ENCODE assay signal across 23 mouse cellular contexts in the genomic region with DNA sequence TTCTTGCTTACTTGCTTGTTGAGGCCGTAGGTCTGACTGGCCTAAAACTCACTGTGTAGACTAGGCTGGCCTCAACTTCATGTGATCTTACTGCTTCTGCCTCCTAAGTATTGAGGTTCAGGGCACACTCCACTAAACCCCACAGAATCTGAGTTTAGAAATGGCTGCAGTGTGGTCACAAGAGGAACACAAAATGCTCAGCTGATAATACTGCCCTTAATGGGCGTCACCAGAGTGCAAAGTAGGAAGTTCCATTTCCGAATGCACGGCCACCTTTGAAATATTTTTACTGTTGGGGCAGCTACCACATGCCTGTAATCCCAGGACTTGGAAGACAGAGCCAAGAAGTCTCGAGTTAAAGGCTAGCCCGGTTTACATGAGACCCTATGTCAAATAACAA.
DNase-seq lines count a peak whose midpoint lies in the region; ATAC-seq and TF ChIP-seq lines count a peak whose summit lies in the region.
"Had no signal": no experiment of that assay in that cellular context is flagged by ENCODE, and none has a peak within 500 bp of the region (broad histone marks: within the 10 kb centered on the region; RNA-seq: fewer than 3 reads in every experiment).

No protein-coding gene starts in this region.

- TF ChIP-seq POLR2A in MEL (IDR thresholded peaks at IDR 0.05; ENCODE audit: control insufficient read depth in 1 of 2, insufficient read depth in 1 of 2, low read depth in 1 of 2, low read length in 2 of 2, poor library complexity in 1 of 2) = no peak

- 78% methylated on average over 6 of the region's 6 CpGs for WGBS in heart, embryonic 13.5 days
- 52% methylated on average over 6 of the region's 6 CpGs for WGBS in liver, embryonic 16.5 days (ENCODE audit: insufficient replicate concordance)

- TF ChIP-seq RAD21 in MEL (IDR thresholded peaks at IDR 0.05; ENCODE audit: low read depth, low read length) = no peak

- H3K4me2 ChIP-seq in heart, embryonic 13.5 days = no peak overlapping the region
- no peak overlapping the region for H3K4me2 ChIP-seq in liver, embryonic 16.5 days (ENCODE audit: low read depth, low read length)
- H3K4me2 ChIP-seq: heart, embryonic 15.5 days; kidney, embryonic 15.5 days; midbrain, embryonic 13.5 days; neural tube, embryonic 12.5 days had no signal

- DNase-seq in heart, adult 9 months (ENCODE audit: low spot score in 2 of 2) = no peak
- DNase-seq in MEL (ENCODE audit: low read depth, low spot score) = peak; percentile 51
- DNase-seq in thymus, postnatal 4 days = no peak
- DNase-seq in left cerebral cortex, postnatal 10 days (ENCODE audit: extremely low spot score in 1 of 2, low spot score in 2 of 2) = no peak
- DNase-seq in testis, postnatal 10 days (ENCODE audit: low spot score) = no peak
- DNase-seq: adrenal gland, postnatal 25 days; cerebellum, adult 11 months; cerebellum, adult 9-11 months; forebrain, postnatal 0 days; kidney, postnatal 36 days; layer of hippocampus, postnatal 36 days; right cerebral cortex, postnatal 25 days; thymus, adult 18-20 months; thymus, postnatal 36 days had no signal

- H3K4me3 ChIP-seq in heart, embryonic 13.5 days = no peak overlapping the region
- no peak overlapping the region for H3K4me3 ChIP-seq in MEL (ENCODE audit: control insufficient read depth in 1 of 2, insufficient read depth in 1 of 2, low read depth in 2 of 2, low read length in 2 of 2)
- H3K4me3 ChIP-seq in liver, embryonic 16.5 days (ENCODE audit: low read depth, low read length) = no peak overlapping the region
- H3K4me3 ChIP-seq: heart, embryonic 15.5 days; kidney, embryonic 15.5 days; midbrain, embryonic 13.5 days; neural tube, embryonic 12.5 days had no signal

- H3K9ac ChIP-seq in heart, embryonic 13.5 days = no peak overlapping the region
- H3K9ac ChIP-seq in MEL (ENCODE audit: control insufficient read depth, low read depth, low read length, poor library complexity, severe bottlenecking) = no peak overlapping the region
- H3K9ac ChIP-seq in liver, embryonic 16.5 days (ENCODE audit: low read depth, low read length) = no peak overlapping the region
- H3K9ac ChIP-seq: forebrain, postnatal 0 days; heart, embryonic 15.5 days; kidney, embryonic 15.5 days; midbrain, embryonic 13.5 days; neural tube, embryonic 12.5 days had no signal

- no peak for TF ChIP-seq CTCF in MEL (IDR thresholded peaks at IDR 0.05 in 2 of 3, conservative IDR thresholded peaks at IDR 0.05 in 1 of 3; ENCODE audit: control insufficient read depth in 1 of 3, insufficient read depth in 1 of 3, low read depth in 2 of 3, low read length in 3 of 3, poor library complexity in 1 of 3, severe bottlenecking in 1 of 3)

- ATAC-seq in heart, embryonic 13.5 days (ENCODE audit: extremely low read depth, insufficient number of reproducible peaks, low FRiP score, low TSS enrichment) = no peak
- ATAC-seq in granulocyte monocyte progenitor cell, adult 5-6 weeks (replicated peaks; ENCODE audit: poor library complexity, severe bottlenecking) = peak; percentile 15
- ATAC-seq in liver, embryonic 16.5 days (ENCODE audit: low read depth) = no peak
- ATAC-seq: CD4-positive, CD25-positive, alpha-beta regulatory T cell, adult 4 months; forebrain, postnatal 0 days; intestine, postnatal 0 days; midbrain, embryonic 13.5 days had no signal

- H3K9me3 ChIP-seq in heart, embryonic 13.5 days = no peaks in the 10 kb centered on the region
- no peaks in the 10 kb centered on the region for H3K9me3 ChIP-seq in MEL (replicated peaks; ENCODE audit: insufficient read depth, low read length)
- no peaks in the 10 kb centered on the region for H3K9me3 ChIP-seq in liver, embryonic 16.5 days (replicated peaks; ENCODE audit: control insufficient read depth, low read length)
- H3K9me3 ChIP-seq: heart, embryonic 15.5 days; kidney, embryonic 15.5 days; midbrain, embryonic 13.5 days; neural tube, embryonic 12.5 days had no signal

- no peak for TF ChIP-seq EP300 in MEL (IDR thresholded peaks at IDR 0.05; ENCODE audit: low read depth in 1 of 2, low read length in 2 of 2)

- no peaks in the 10 kb centered on the region for H3K36me3 ChIP-seq in heart, embryonic 13.5 days
- H3K36me3 ChIP-seq in MEL (ENCODE audit: control insufficient read depth in 1 of 2, insufficient read depth in 2 of 2, low read length in 2 of 2) = peaks cover 0 to 59% of the 10 kb centered on the region in 2 experiments; a peak in 2 of 4 replicates
- H3K36me3 ChIP-seq in liver, embryonic 16.5 days (ENCODE audit: control insufficient read depth, insufficient read depth) = no peaks in the 10 kb centered on the region
- H3K36me3 ChIP-seq: heart, embryonic 15.5 days; kidney, embryonic 15.5 days; midbrain, embryonic 13.5 days; neural tube, embryonic 12.5 days had no signal

- peaks cover 5% of the 10 kb centered on the region for H3K79me2 ChIP-seq in MEL (ENCODE audit: control insufficient read depth, insufficient read depth, low read length, poor library complexity)

- H3K4me1 ChIP-seq in heart, embryonic 13.5 days = peaks cover 66% of the 10 kb centered on the region
- peaks cover 28 to 54% of the 10 kb centered on the region in 2 experiments for H3K4me1 ChIP-seq in MEL (ENCODE audit: control insufficient read depth in 1 of 2, insufficient read depth in 2 of 2, low read length in 2 of 2)
- peaks cover 56% of the 10 kb centered on the region for H3K4me1 ChIP-seq in liver, embryonic 16.5 days (ENCODE audit: control insufficient read depth, low read depth, low read length)
- H3K4me1 ChIP-seq: midbrain, embryonic 13.5 days had no signal

- H3K27me3 ChIP-seq in heart, embryonic 13.5 days (replicated peaks) = peaks cover 29% of the 10 kb centered on the region; the same call in 1 of the 2 replicates
- no peaks in the 10 kb centered on the region for H3K27me3 ChIP-seq in MEL (ENCODE audit: control insufficient read depth in 1 of 2, insufficient read depth in 2 of 2, low read length in 2 of 2)
- no peaks in the 10 kb centered on the region for H3K27me3 ChIP-seq in liver, embryonic 16.5 days (ENCODE audit: control insufficient read depth, insufficient read depth, low read depth, low read length)
- H3K27me3 ChIP-seq: heart, embryonic 15.5 days; kidney, embryonic 15.5 days; midbrain, embryonic 13.5 days; neural tube, embryonic 12.5 days had no signal

- intact Hi-C loops in left cerebral cortex, postnatal 10 days (cut with DNase I) = no loop called here

- peak overlapping the region; percentile 24; the same call in 1 of the 2 replicates for H3K27ac ChIP-seq in heart, embryonic 13.5 days (replicated peaks)
- H3K27ac ChIP-seq in MEL (ENCODE audit: control insufficient read depth, low read depth, low read length) = peak overlapping the region; percentile 72
- H3K27ac ChIP-seq in liver, embryonic 16.5 days (ENCODE audit: low read length) = peak overlapping the region; percentile 51
- H3K27ac ChIP-seq: kidney, embryonic 15.5 days; midbrain, embryonic 13.5 days; neural tube, embryonic 12.5 days had no signal

TF ChIP-seq in MEL, 35 proteins besides CTCF, POLR2A, EP300 and RAD21:
- TF ChIP-seq E2F4 (IDR thresholded peaks at IDR 0.05; ENCODE audit: borderline replicate concordance, low read depth, low read length) (no peak), ELF1 (IDR thresholded peaks at IDR 0.05; ENCODE audit: low read depth, low read length) (no peak), GATA1 (IDR thresholded peaks at IDR 0.05; ENCODE audit: low read depth, low read length) (no peak), ZMIZ1 (IDR thresholded peaks at IDR 0.05; ENCODE audit: low read depth, low read length) (no peak), MAFK (IDR thresholded peaks at IDR 0.05; ENCODE audit: borderline replicate concordance, low read depth, low read length) (no peak), NRF1 (IDR thresholded peaks at IDR 0.05; ENCODE audit: insufficient read depth, low read depth, low read length, poor library complexity, severe bottlenecking) (no peak), USF2 (IDR thresholded peaks at IDR 0.05; ENCODE audit: borderline replicate concordance in 1 of 2, insufficient read depth in 1 of 2, low read depth in 1 of 2, low read length in 2 of 2) (no peak), SMC3 (IDR thresholded peaks at IDR 0.05; ENCODE audit: low read depth, low read length) (no peak), HCFC1 (IDR thresholded peaks at IDR 0.05; ENCODE audit: low read depth, low read length) (no peak), NELFE (IDR thresholded peaks at IDR 0.05; ENCODE audit: low read depth, low read length) (no peak), UBTF (IDR thresholded peaks at IDR 0.05; ENCODE audit: borderline replicate concordance, insufficient read depth, low read depth, low read length) (no peak), ZC3H11A (IDR thresholded peaks at IDR 0.05; ENCODE audit: low read depth, low read length) (no peak), TCF12 (IDR thresholded peaks at IDR 0.05; ENCODE audit: low read depth, low read length) (no peak), ETS1 (IDR thresholded peaks at IDR 0.05; ENCODE audit: low read depth, low read length) (no peak), KAT2A (conservative IDR thresholded peaks at IDR 0.05; ENCODE audit: low read depth, low read length) (no peak)
